Mouse (Mus musculus) liver, embryonic 14.5 days (tissue): ENCODE data around the gene Tmem229a.

Source experiments
- CTCF ChIP-seq: IDR thresholded peaks from 2 replicates; pipeline ENCODE4 v1.5.1; 2016; ENCODE audit warnings: antibody characterized with exemption, low read depth, control low read depth
- EP300 ChIP-seq: IDR thresholded peaks from 2 replicates; pipeline ENCODE4 v1.6.1; 2016; ENCODE audit warnings: antibody characterized with exemption, low read depth

DNA sequence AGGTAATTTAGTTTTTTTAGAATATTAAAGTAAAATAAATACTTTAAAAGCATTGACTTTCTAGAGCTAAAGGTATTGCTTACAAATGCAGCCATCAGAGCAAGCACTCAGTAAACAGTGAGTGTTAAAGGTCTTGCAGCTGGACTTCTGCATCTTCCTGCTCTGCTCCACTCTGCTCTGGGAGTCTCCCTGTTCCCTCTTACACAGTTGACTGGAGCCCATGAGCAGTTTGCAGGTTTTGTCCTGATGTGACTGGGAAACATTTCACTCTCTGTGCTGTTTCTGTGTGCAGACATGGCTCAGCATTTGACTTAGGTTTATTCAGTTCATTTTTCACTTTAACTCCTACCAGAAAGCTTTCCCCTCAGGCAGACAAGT is 45.4 kb downstream of the Tmem229a start:
- no peak for TF ChIP-seq CTCF
- TF ChIP-seq EP300: no peak
